Mouse (Mus musculus) stomach, postnatal 0 days (tissue): ENCODE measurements around the gene Megf9.

Source experiments
- CTCF ChIP-seq: IDR thresholded peaks from 2 replicates; pipeline ENCODE4 v1.5.1; 2016; ENCODE audit warnings: antibody characterized with exemption, low read depth, mild to moderate bottlenecking, moderate library complexity
- EP300 ChIP-seq: optimal IDR thresholded peaks from 2 replicates; pipeline ENCODE3; 2016; ENCODE audit warnings: antibody characterized with exemption

- TF ChIP-seq CTCF (no peak), EP300 (no peak)
Observed at GRCm38 (mm10) chr4:70452161-70452560, 82.6 kb downstream of the Megf9 start.
